Mouse (Mus musculus): ENCODE results near the gene Sgo1.

The Sgo1 gene

GRCm38 (mm10) chr17:53650251-53650661 is 38.9 kb downstream of the Sgo1 start:
- no peak for DNase-seq (ENCODE audit: low spot score)

GRCm38 (mm10) chr17:53643360-53643759 is 45.8 kb downstream of the Sgo1 start:
- no peak for DNase-seq (ENCODE audit: low spot score)

GRCm38 (mm10) chr17:53631344-53631743 is 57.8 kb downstream of the Sgo1 start:
- no peak for DNase-seq (ENCODE audit: low spot score)

GRCm38 (mm10) chr17:53628131-53628530 is 61.0 kb downstream of the Sgo1 start:
- DNase-seq (ENCODE audit: low spot score): no peak

- no peak for DNase-seq (ENCODE audit: low spot score)
Measured at GRCm38 (mm10) chr17:53627497-53627896, 61.6 kb downstream of the Sgo1 start.

GRCm38 (mm10) chr17:53626160-53626559 is 63.0 kb downstream of the Sgo1 start:
- no peak for DNase-seq (ENCODE audit: low spot score)

All from MN1 (cell line).